Mouse (Mus musculus): ENCODE data around the gene Glis2. TPM values are rescaled to one million over a fixed set of nuclear protein-coding genes. Genes with fewer than 3 reads are reported as not detected.

Gene Glis2
- total RNA-seq, 2 experiments from 2014 or later = 2.8 TPM; not detected in 1

DNA sequence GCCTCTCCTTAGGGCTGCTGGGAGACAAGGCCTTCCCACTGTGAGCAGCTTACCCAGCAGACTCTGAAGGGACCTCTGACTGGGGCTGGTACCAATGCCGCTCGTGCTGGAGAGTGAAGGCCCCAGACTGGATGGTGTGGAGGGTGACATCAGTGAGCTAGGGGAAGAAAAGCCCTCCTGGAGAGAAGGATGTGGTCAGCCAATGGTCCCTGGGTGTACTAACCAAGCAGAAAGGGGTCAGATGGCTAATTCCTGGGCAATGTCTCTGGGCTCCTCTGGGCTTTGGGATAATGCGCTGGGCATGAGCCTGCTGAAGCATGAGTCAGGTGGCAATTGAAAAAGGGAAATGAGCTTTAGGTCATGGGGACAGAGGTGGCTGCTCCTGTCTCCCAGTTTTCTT, 39.1 kb downstream of the Glis2 start:
- ATAC-seq (replicated peaks; ENCODE audit: poor library complexity, severe bottlenecking) = no peak

DNA sequence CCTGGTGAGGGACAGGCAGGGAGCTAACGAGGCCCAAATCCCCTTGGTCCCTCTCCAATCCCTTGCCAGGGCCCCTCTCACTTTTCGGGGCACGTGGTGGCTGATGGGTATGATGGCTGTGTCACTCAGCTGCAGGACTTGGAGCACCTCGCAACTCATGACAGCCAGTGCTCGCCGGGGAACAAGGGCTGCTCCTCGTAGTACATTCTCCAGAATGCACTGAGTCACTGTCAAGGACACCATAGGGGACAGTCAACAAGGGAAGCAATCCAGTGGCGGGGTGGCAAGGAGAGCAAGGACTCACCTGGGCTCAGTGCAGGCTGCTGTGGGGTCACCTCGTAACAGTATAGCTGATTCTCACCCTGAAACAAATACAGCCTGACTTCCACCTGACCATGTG, 40.2 kb downstream of the Glis2 start:
- no peak for ATAC-seq (replicated peaks; ENCODE audit: poor library complexity, severe bottlenecking)

DNA sequence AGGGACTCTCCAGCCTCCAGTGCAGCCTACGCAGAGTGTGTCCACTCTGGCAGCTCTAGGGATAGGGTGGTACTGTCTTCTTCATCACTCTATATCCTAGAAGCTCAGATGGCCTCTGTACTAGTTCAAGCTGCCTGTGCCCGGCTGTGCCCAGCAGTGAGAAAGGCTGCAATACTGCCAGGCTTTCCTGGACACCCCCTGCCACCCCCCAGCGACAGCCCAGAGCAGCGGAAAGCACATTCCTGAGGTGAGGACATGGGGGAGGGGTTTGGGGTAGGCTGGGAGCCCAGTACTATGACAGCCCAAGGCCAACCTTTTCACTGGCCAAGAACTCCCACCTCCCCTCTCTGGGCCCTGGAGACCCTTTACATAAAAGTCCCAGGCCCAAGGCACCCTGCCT, 41.2 kb downstream of the Glis2 start:
- no peak for ATAC-seq (replicated peaks; ENCODE audit: poor library complexity, severe bottlenecking)

DNA sequence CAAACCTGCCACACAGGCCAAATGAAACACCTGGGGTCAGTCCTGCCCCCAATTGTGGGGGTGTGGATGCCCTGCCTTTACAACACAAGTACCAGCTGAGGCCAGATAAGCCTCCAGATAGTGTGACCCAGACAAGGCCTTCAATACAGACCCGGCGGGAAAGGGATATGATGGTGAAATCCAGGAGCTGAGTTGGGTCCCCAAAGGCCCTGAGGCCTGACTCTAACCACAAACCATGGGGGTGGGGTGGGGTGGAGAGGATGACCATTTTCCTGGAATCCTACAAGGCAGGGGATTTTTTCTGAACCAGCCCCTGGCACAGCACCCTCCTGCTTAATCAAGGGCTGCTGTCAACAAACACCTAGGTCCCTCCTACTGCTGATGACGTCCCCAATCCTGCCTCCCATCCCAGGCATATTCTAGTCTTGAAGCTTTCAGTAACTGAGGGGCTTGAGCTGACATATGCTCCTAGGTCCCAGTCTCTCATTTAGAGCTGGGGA, 44.4 kb downstream of the Glis2 start:
- no peak for ATAC-seq (replicated peaks; ENCODE audit: poor library complexity, severe bottlenecking)

DNA sequence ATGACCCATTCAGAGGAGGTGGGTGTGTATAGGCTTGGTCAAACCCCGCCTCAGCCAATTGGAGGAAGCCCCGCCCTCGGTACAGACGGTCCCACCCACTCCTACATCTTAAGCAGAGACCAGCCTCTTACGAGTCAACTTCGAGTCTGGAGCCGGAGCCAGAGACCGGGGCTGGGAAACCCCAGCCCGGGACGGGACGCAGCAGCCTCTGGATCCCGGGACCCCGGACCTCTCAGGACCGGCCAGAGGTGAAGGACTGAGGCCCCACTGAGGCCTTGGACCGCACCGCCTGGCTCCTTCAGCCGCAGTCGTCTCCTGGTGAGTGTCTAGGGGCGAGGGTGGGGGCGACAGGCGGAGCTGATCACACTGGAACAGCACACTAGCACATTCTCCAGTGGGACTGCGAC, 45.3 kb downstream of the Glis2 start, which contains the start of the genes Vasn and Dnaja3:
Gene Vasn, plus strand, starts transcription at position 111 of the 407 bp plus-strand sequence.
Gene Dnaja3, plus strand, starts transcription at position 159 of the 407 bp plus-strand sequence.
- ATAC-seq (replicated peaks; ENCODE audit: poor library complexity, severe bottlenecking) = peak; percentile 80

DNA sequence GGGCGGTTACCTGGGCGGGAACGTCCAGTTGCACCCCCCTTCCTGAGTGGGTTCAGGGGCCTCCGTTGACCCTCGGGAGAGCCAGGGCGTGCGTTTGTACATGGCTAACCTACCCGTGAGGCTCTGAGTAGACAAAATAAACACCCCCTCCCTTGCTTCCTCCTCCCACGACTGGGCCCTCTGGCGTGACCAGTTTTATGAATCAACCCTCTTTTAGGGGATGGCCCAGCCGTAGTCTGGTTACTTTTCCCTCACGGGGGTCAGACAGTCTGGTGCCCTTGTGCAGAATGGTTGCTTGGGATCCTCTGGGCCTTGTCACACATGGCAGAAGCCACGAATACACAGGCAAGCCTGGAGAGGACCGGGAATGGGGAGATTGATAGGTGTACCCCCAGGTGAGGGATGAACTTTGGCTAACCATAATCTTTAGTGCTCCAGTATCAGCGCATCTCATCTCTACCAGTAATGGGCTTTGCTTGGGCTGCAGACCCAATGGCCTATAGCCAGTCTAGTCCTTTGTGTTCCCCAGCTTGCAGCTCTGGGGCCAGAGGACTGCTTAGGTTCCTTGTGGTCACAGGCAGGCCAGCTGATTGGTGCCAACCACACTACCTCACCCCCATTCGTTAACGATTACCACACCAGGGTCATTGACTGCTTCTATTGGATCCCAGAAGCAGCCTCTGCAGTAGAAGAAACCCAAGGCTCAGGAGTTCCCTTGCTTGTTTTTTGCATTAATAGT, 45.9 kb downstream of the Glis2 start:
- peak; percentile 68 for ATAC-seq (replicated peaks; ENCODE audit: poor library complexity, severe bottlenecking)

DNA sequence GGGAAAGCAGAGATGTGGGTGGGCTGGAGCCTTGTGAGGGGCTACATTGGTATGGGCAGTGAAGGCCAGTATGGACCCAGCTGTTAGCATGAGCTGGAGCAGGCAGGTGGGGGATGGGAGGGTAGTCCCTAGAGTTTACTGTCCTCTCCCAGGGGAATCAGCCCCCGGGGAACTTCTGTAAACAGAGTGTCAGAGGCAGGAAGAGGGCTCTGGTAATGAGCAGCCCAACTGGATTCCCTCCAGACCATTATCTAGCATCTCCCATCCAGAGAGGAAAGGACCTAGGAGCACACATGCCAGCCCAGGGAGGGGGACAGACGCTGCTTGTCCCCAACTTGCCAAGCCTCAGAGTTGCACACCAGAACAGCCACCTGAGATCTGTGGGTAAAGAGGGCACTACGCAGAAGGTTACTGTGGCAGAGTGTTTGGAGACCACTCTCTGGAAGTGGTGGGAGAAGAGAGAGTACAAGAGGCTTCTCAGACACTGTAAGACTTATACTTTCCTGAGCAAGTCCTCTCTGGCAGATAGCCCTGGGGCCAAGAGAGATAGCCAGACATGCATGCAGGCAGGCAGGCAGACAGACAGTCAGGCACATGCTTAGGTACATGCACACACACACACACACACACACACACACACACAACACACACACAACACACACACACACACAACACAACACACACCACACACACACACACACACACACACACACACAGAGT, 46.8 kb downstream of the Glis2 start:
- ATAC-seq (replicated peaks; ENCODE audit: poor library complexity, severe bottlenecking) = no peak

DNA sequence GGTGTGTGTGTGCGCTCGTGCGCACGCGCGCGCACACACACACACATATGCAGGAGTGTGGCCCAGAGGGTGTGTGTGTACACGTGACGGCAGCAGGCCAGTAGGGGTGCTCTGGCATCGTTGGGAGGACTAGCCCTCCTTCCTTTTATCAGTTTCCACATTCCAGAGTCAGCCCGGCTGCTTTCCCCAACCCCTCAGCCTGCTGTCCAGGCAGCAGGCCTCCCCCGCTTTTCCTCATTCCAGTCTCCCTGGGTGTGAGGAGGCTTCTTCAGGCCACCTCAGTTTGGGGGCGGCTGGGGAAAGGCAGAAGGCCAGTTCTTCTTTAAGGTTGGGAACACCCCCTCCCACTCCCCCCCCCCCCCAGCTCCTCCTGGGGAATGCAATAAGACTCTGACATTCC, 47.7 kb downstream of the Glis2 start:
- no peak for ATAC-seq (replicated peaks; ENCODE audit: poor library complexity, severe bottlenecking)

DNA sequence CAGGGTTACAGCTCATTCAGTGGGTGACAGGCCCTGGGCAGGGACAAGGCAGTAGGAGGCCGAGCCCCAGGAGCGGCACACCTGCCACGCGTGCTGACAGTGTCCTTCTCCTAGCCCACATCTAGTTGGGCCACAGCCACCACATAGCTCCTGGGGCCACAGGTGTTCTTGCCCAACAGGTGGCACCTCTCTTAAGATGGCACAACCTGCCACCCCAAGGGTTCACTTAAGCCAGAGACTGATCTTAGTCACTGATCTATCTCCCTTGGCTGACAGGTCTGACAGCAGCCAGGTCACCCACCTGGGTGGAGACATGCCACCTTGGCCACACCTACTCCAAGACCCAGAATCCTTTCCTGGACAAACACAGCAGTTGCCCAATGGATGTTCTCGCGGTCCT, 48.4 kb downstream of the Glis2 start:
- ATAC-seq (replicated peaks; ENCODE audit: poor library complexity, severe bottlenecking) = no peak

DNA sequence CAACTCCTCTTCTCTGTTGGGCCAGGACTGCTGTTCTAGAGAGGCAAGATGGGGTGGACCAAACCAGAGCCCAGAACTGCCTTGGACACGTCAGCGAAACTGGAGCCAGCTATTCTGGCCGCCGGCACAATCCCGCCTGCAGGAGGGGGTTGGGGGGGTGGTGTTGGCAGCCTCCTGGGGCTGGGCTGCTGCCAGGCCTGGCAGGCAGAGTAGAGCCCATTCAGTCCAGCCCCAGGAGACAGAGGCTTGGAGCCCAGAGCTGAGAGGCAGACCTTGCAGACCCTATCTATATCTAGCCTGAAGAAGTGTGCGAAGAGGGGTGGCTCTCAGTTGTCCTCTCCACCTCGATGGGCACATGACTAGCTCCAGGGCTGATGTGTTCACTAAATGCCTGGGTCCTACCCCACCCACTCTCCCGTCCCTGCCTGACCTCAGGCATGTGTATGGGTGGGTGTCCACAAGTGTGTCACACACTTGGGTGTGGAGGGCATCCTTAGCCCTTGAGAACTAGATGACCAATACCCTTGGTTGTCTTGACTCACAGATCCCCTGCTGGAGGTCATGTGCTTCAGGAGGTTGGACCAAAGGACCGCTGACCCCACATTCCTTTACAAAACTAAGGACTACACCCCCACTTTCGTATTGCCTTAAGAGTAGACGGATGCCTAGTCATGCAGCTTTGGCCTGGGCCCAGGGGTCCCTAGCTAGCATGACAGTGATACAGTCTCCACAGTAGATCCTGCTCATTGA, 49.3 kb downstream of the Glis2 start:
- ATAC-seq (replicated peaks; ENCODE audit: poor library complexity, severe bottlenecking) = no peak

DNA sequence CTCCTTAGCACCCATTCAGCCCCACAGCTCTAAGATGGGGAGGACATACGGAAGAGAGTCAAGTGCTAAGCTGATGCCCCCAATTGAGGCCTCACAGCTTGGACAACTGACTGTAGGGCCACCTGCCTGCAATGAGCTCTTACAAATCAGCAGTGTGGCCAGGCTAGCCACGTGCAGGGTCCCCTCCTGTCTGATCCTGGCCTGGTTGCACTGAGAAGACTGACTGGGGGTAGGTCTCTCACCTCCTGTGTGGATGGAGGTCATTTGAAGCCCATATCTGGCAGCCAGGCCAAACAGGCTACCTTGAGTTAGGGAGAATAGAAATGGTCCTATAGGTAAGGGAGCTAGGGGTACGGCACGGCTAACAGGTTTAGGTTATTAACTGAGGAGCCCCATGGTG, 51.4 kb downstream of the Glis2 start:
- ATAC-seq (replicated peaks; ENCODE audit: poor library complexity, severe bottlenecking) = no peak

DNA sequence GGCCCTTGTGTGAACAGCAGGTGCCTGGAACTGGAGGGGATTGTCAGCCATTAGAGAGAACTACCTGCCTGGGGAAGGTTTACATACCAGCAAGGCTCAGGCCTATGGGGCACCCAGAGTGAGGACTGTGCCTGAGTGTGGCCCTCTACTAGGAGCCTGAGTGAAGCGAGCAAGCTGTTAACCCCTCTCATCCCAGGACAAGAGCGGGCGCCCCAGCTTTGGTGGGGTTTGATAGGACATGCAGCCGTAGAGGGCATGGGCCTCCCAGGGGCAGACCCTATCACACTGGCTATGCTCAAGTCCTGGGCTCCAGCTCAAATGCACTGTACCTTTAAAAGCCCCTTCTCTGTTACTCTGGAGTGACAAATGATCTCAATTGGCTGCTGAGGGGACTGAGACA, 52.3 kb downstream of the Glis2 start:
- no peak for ATAC-seq (replicated peaks; ENCODE audit: poor library complexity, severe bottlenecking)

DNA sequence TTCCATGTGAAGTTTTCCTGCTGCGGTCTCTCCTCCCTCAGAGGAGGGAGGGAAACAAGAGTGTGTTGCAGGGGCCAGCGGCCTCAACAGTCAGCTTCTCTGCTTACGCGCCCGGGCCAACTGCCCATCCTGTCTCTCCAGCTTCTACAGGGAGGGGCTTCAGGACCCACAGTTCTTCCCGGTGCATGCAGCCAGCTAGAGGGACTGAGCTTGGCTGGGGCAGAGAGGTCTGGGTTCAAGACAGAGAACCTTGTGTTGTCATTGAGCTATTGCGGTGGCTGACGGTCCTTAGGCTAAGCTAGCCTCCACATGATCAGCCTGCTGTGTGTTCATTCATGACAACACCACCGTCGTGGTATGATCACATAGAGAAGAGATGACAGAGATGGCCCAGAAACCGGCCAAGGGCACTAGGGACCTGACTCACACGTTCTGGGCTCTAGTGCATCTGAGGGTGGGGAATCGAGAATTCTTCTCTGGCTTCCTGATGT, 53.2 kb downstream of the Glis2 start:
- ATAC-seq (replicated peaks; ENCODE audit: poor library complexity, severe bottlenecking) = no peak

DNA sequence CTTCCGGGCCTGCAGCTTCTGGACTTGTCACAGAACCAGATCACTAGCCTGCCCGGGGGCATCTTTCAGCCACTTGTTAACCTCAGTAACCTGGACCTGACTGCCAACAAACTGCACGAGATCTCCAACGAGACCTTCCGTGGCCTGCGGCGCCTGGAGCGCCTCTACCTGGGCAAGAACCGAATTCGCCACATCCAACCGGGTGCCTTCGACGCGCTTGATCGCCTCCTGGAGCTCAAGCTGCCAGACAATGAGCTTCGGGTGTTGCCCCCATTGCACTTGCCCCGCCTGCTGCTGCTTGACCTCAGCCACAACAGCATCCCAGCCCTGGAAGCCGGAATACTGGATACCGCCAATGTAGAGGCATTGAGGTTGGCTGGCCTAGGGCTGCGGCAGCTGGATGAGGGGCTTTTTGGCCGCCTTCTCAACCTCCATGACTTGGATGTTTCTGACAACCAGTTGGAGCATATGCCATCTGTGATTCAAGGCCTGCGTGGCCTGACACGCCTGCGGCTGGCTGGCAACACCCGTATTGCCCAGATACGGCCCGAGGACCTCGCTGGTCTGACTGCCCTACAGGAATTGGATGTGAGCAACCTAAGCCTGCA, 54.0 kb downstream of the Glis2 start:
- no peak for ATAC-seq (replicated peaks; ENCODE audit: poor library complexity, severe bottlenecking)

DNA sequence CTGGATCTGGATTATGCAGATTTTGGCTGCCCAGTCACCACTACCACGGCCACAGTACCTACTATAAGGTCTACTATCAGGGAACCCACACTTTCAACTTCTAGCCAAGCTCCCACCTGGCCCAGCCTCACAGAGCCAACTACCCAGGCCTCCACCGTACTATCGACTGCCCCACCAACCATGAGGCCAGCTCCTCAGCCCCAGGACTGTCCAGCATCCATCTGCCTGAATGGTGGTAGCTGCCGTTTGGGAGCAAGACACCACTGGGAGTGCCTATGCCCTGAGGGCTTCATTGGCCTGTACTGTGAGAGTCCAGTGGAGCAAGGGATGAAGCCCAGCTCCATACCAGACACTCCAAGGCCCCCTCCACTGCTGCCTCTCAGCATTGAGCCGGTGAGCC, 54.7 kb downstream of the Glis2 start:
- no peak for ATAC-seq (replicated peaks; ENCODE audit: poor library complexity, severe bottlenecking)

DNA sequence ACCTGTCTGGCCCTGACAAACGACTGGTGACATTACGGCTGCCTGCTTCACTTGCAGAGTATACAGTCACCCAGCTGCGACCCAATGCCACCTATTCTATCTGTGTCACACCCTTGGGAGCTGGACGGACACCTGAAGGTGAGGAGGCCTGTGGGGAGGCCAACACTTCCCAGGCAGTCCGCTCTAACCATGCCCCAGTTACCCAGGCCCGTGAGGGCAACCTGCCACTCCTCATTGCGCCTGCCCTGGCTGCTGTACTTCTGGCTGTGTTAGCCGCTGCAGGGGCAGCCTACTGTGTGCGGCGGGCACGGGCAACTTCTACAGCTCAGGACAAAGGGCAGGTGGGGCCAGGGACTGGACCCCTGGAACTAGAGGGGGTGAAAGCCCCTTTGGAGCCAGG, 55.2 kb downstream of the Glis2 start:
- ATAC-seq (replicated peaks; ENCODE audit: poor library complexity, severe bottlenecking) = no peak

DNA sequence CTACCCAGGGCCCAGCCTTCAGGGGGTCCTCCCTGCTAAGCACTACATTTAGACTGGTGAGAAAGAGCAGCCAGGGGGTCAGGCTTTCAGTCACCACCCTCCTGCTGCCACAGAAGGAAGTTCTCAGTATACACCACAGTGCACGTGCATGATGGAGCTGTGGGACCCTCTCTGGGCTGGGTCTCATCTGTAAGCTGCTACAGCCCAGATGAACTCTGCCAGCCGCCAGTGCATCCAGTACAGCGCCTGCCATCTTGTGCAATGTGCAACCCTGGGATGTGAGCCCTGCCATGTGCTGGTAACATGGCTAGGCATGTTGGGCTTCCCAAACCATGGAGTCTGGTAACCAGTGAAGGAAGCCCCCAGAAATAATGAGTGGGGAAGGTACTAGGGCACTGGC, 55.6 kb downstream of the Glis2 start:
- ATAC-seq (replicated peaks; ENCODE audit: poor library complexity, severe bottlenecking) = no peak

DNA sequence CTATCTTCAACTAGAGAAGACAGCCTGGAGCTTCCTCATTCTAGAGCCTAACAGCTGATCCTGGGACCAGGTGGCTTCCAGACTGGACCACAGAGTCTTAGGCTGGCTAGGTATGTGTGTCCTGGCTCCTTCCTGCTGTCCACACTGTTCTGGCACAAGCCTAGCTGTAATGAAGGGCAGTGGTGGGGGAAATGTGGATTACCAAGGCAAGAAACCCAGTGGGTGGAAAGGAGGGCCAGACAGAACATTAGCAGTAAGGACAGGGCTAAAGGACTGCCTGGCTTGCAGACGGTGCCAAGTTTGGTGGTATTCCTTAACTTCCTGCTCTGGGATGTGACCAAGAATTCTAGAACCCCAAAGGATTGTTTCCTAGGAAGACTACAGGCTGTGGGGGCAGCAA, 56.6 kb downstream of the Glis2 start:
- no peak for ATAC-seq (replicated peaks; ENCODE audit: poor library complexity, severe bottlenecking)

DNA sequence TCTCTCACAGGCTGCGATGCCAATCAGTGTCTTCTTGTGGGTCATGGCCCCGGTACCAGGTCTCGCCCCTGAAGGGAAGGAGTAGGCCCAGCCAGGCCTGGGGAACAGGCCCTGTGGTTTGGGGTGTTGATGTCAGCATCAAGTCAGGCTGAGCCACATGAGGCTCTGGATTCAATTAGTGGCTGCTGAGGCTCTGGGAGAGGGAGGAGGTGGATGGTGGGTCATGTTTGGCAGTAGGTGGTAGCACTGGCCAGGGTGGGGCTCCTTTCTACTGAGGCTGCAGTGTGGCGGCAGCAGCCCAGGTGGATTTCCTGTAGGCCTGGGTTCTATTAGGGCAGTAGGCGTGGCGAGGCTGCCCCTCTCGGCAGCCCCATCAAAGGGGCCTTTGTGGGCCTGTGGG, 57.1 kb downstream of the Glis2 start:
- ATAC-seq (replicated peaks; ENCODE audit: poor library complexity, severe bottlenecking) = no peak

DNA sequence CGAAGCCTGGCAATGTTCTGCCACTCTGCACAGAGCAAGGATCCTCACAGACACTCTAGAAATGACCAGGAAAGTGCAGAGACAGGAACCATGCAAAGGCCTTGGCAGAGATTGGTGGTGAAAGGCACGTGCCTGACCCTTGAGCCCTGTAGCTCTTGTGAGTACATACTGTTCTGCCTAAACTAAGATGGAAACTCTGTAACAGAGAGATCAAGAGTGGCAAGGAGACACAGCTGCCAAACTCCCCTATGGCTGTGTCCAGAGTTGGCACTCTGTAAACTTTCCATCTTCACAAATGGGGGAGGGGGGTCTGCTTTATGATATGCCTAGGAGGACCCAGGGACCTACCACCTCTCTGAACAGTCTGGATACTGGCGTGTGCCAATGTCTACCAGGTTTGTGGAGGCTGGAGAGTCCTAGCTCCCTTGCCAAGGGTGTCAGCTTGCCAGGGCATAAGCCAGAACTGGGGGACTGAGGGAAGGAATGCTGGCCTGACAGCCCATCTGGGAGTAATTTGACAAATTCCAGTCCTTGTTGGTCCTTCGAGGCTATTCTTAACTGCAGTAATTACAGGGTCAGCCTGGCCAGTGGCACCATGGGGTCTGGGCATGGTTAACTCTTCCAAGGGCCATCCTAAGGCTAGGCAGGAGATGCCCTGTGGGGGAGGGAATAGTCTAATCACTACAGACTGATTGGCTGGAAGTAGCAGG, 58.3 kb downstream of the Glis2 start:
- ATAC-seq (replicated peaks; ENCODE audit: poor library complexity, severe bottlenecking) = no peak
